Mouse (Mus musculus) MEL (cell line): ENCODE results near the gene Atp1a4. TPM values are rescaled to one million over a fixed set of nuclear protein-coding genes. Genes with fewer than 3 reads are reported as not detected.

ENCODE experiments used
- DNase-seq: peaks from one replicate; pipeline ENCODE4 v3.0.0; 2011; ENCODE audit warnings: low read depth, low spot score
- H3K27ac ChIP-seq: 2 replicates; pipeline ENCODE4 v1.5.1; 2012; ENCODE audit warnings: low read depth, mild to moderate bottlenecking, control low read depth, low read length, moderate library complexity; ENCODE audit not compliant: control insufficient read depth
- H3K27me3 ChIP-seq, 2 experiments: fragments of 150-350 bp in 1 of 2; sonication (generic) in 1 of 2; 2 replicates each; pipeline ENCODE4 v1.6.1; 2012; ENCODE audit warnings: low read length in 2 of 2, mild to moderate bottlenecking in 2 of 2, improper control_type of control experiment in 1 of 2, moderate library complexity in 1 of 2; ENCODE audit not compliant: insufficient read depth in 2 of 2, control insufficient read depth in 1 of 2
- H3K36me3 ChIP-seq, 2 experiments: 2 replicates each; pipeline ENCODE4 v1.6.1; 2012 to 2014; ENCODE audit warnings: low read length in 2 of 2, improper control_type of control experiment in 1 of 2, inconsistent platforms in 1 of 2, mild to moderate bottlenecking in 1 of 2; ENCODE audit not compliant: insufficient read depth in 2 of 2, control insufficient read depth in 1 of 2
- H3K4me1 ChIP-seq, 2 experiments: fragments of 150-350 bp in 1 of 2; sonication (generic) in 1 of 2; 2 replicates each; pipeline ENCODE4 v1.6.1; 2012; ENCODE audit warnings: low read length in 2 of 2, improper control_type of control experiment in 1 of 2, mild to moderate bottlenecking in 1 of 2; ENCODE audit not compliant: insufficient read depth in 2 of 2, control insufficient read depth in 1 of 2
- H3K4me3 ChIP-seq, 2 experiments: fragments of 150-350 bp in 1 of 2; sonication (generic) in 1 of 2; 2 replicates each; pipeline ENCODE4 v1.5.1; 2012; ENCODE audit warnings: low read depth in 2 of 2, low read length in 2 of 2, mild to moderate bottlenecking in 2 of 2, moderate library complexity in 2 of 2, control low read depth in 1 of 2, improper control_type of control experiment in 1 of 2; ENCODE audit not compliant: control insufficient read depth in 1 of 2, insufficient read depth in 1 of 2
- H3K79me2 ChIP-seq: 2 replicates; pipeline ENCODE4 v1.6.1; 2012; ENCODE audit warnings: mild to moderate bottlenecking, low read length, moderate library complexity; ENCODE audit not compliant: control insufficient read depth, poor library complexity, insufficient read depth
- H3K9ac ChIP-seq: 2 replicates; pipeline ENCODE4 v1.6.1; 2012; ENCODE audit warnings: low read depth, mild to moderate bottlenecking, control low read depth, low read length, moderate library complexity; ENCODE audit not compliant: control insufficient read depth, poor library complexity, severe bottlenecking
- H3K9me3 ChIP-seq: fragments of 150-350 bp; sonication (generic); replicated peaks from 2 replicates; pipeline ENCODE4 v1.6.1; 2012; ENCODE audit warnings: mild to moderate bottlenecking, low read length, improper control_type of control experiment, moderate library complexity; ENCODE audit not compliant: insufficient read depth
- BHLHE40 ChIP-seq: IDR thresholded peaks from 2 replicates; pipeline ENCODE4 v1.6.1; 2012; ENCODE audit warnings: low read depth, mild to moderate bottlenecking, inconsistent platforms, low read length, improper control_type of control experiment, borderline replicate concordance
- EP300 ChIP-seq, 2 experiments: IDR thresholded peaks; 2 replicates each; pipeline ENCODE4 v1.6.1; 2011; ENCODE audit warnings: improper control_type of control experiment in 2 of 2, low read length in 2 of 2, low read depth in 1 of 2, mild to moderate bottlenecking in 1 of 2
- ETS1 ChIP-seq: IDR thresholded peaks from 2 replicates; pipeline ENCODE4 v1.6.1; 2012; ENCODE audit warnings: low read depth, mild to moderate bottlenecking, inconsistent platforms, low read length, improper control_type of control experiment, moderate library complexity
- GABPA ChIP-seq: IDR thresholded peaks from 2 replicates; pipeline ENCODE4 v1.6.1; 2012; ENCODE audit warnings: low read depth, mild to moderate bottlenecking, inconsistent platforms, low read length, improper control_type of control experiment, moderate library complexity
- HCFC1 ChIP-seq: IDR thresholded peaks from 2 replicates; pipeline ENCODE4 v1.6.1; 2012; ENCODE audit warnings: low read depth, mild to moderate bottlenecking, inconsistent platforms, low read length, improper control_type of control experiment, moderate library complexity
- MAZ ChIP-seq: IDR thresholded peaks from 2 replicates; pipeline ENCODE4 v1.6.1; 2012; ENCODE audit warnings: low read depth, mild to moderate bottlenecking, inconsistent platforms, low read length, improper control_type of control experiment
- MEF2A ChIP-seq: IDR thresholded peaks from 2 replicates; pipeline ENCODE4 v1.6.1; 2014; ENCODE audit warnings: low read depth, mild to moderate bottlenecking, inconsistent platforms, low read length, improper control_type of control experiment; ENCODE audit not compliant: poor library complexity, insufficient replicate concordance, severe bottlenecking; ENCODE audit errors: extremely low read depth
- MYB ChIP-seq: IDR thresholded peaks from 2 replicates; pipeline ENCODE4 v1.6.1; 2011; ENCODE audit warnings: mild to moderate bottlenecking, low read depth, low read length, improper control_type of control experiment
- MYC ChIP-seq: IDR thresholded peaks from 2 replicates; pipeline ENCODE4 v1.6.1; 2011; ENCODE audit warnings: low read depth, mild to moderate bottlenecking, low read length, improper control_type of control experiment, moderate library complexity
- NELFE ChIP-seq: IDR thresholded peaks from 2 replicates; pipeline ENCODE4 v1.6.1; 2011; ENCODE audit warnings: low read depth, low read length, improper control_type of control experiment
- NRF1 ChIP-seq: IDR thresholded peaks from 2 replicates; pipeline ENCODE4 v1.6.1; 2014; ENCODE audit warnings: low read depth, mild to moderate bottlenecking, inconsistent platforms, low read length, improper control_type of control experiment, moderate library complexity; ENCODE audit not compliant: poor library complexity, insufficient read depth, severe bottlenecking
- POLR2AphosphoS5 ChIP-seq: IDR thresholded peaks from 2 replicates; pipeline ENCODE4 v1.6.1; 2012; ENCODE audit warnings: low read depth, borderline replicate concordance, mild to moderate bottlenecking, inconsistent platforms, low read length, moderate library complexity, mixed read lengths
- RCOR1 ChIP-seq: IDR thresholded peaks from 2 replicates; pipeline ENCODE4 v1.6.1; 2012; ENCODE audit warnings: low read depth, mild to moderate bottlenecking, inconsistent platforms, low read length, improper control_type of control experiment
- TAL1 ChIP-seq: IDR thresholded peaks from 2 replicates; pipeline ENCODE4 v1.6.1; 2012; ENCODE audit warnings: mild to moderate bottlenecking, inconsistent platforms, low read length, moderate library complexity, mixed read lengths
- TCF12 ChIP-seq: IDR thresholded peaks from 2 replicates; pipeline ENCODE4 v1.6.1; 2014; ENCODE audit warnings: low read depth, mild to moderate bottlenecking, inconsistent platforms, low read length, improper control_type of control experiment, moderate library complexity
- USF1 ChIP-seq: IDR thresholded peaks from 2 replicates; pipeline ENCODE4 v1.6.1; 2014; ENCODE audit warnings: low read depth, mild to moderate bottlenecking, inconsistent platforms, low read length, improper control_type of control experiment, moderate library complexity
- ZC3H11A ChIP-seq: IDR thresholded peaks from 2 replicates; pipeline ENCODE4 v1.6.1; 2012; ENCODE audit warnings: low read depth, mild to moderate bottlenecking, inconsistent platforms, low read length, improper control_type of control experiment
- polyA plus RNA-seq, 2 experiments: library from polyadenylated mRNA; stranded (reverse) in 1 of 2; unstranded in 1 of 2; fragments of >175 nt in 1 of 2; fragments of >200 nt in 1 of 2; gene quantifications; 2 replicates each; pipeline versions ENCODE4 v1.2.1 to v1.2.4; 2012; ENCODE audit warnings: low replicate concordance in 2 of 2, low read depth in 1 of 2; ENCODE audit not compliant: insufficient read length in 2 of 2, insufficient read depth in 1 of 2, missing spikeins in 1 of 2
- total RNA-seq: library from RNA; depleted of rRNA; stranded (reverse); fragments of 300-350 nt; gene quantifications from 2 replicates; pipeline ENCODE4 v1.2.3, GENCODE M21; 2012

Atp1a4 gene
- total and polyA plus RNA-seq, 3 experiments = not detected

DNA sequence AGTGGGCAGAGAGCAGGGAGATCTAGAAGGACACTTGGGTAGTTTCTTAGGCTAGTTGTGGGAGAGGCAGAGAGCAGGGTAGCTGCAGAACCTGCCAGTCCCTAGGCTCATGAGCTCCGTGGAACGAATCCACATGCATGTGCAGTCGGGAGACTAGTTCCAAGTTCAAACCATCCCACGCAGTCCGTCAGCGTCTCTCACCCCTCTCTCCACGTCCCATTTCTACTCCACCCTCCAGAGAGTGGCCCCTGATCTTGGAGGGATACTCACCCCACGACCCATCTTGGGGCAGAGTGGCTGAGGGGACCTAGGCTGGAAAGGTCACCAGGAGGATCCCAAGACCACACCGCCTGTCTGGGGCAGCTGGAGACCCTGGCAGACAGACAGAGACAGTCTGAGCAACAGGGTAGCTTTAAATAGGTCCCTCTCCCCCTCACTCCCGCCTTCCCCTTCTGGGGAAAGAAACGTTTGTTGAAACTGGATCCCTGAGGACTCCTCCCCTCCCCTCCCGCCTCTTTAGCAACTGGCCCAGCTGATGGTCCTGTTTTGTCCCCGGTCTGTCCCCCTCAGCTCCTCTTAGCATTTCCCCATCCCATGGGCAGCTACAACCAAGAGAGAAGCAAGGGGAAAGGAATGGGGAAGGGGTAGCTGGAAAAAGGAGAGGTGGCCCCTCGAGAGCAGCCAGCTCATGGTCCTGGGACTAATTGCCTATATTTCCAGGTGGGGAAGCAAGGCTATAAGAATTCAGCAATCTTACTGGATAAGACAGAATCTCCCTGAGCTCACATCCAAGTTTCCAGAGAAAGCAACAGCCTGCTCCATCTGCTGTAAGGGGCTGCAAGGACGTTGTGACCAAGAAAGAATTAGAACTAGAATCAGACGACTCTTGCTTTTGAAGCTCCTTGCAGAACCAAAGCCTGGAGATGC, 39.7 kb upstream of the Atp1a4 start, which contains the start of gene Atp1a2:
Gene Atp1a2, minus strand, starts transcription at position 454 of the 927 bp plus-strand sequence.
- Histone ChIP-seq H3K27me3 (peaks cover 9 to 10% of the 10 kb centered on the region in 2 experiments; a peak in 3 of 4 replicates), H3K4me3 (no peak within 1 kb of the TSS), H3K9me3 (no peaks in the 10 kb centered on the region), H3K9ac (no peak within 1 kb of the TSS), H3K4me1 (peaks cover 0 to 13% of the 10 kb centered on the region in 2 experiments; a peak in 2 of 4 replicates), H3K27ac (no peak within 1 kb of the TSS)
- TF ChIP-seq TCF12 (no peak), ETS1 (no peak), TAL1 (no peak), NELFE (no peak), MYC (no peak), ZC3H11A (no peak), MEF2A (no peak), MAZ (no peak), EP300 (IDR thresholded peaks at IDR 0.05; ENCODE audit: low read depth in 1 of 2, low read length in 2 of 2) (no peak), BHLHE40 (no peak), GABPA (no peak), NRF1 (no peak), POLR2AphosphoS5 (no peak), USF1 (no peak), RCOR1 (no peak), MYB (no peak), HCFC1 (no peak)
- TF ChIP-seq, all 39 proteins: peak for 0
- Histone ChIP-seq H3K79me2 (no peaks in the 10 kb centered on the region), H3K36me3 (peaks cover 0 to 9% of the 10 kb centered on the region in 2 experiments; a peak in 2 of 4 replicates)
- DNase-seq = no peak
